Mouse (Mus musculus) midbrain, embryonic 13.5 days (tissue): ENCODE results near the gene Pih1d1. TPM values are rescaled to one million over a fixed set of nuclear protein-coding genes. Genes with fewer than 3 reads are reported as not detected.
A peak's percentile ranks its signal among the peaks of the same experiment; 100 is the strongest.

Experiments used
- ATAC-seq: fragments of 200-750 bp; cut with Nextera tagmentation; 2 replicates; pipeline ENCODE4 v1.8.0; 2017; ENCODE audit warnings: mild to moderate bottlenecking, moderate TSS enrichment, moderate library complexity
- H3K27ac ChIP-seq: fragments of 300-500 bp; sonication (generic); 2 replicates; pipeline ENCODE4 v1.5.1; 2015; ENCODE audit warnings: inconsistent platforms, mild to moderate bottlenecking, moderate library complexity
- H3K27me3 ChIP-seq: fragments of 300-500 bp; sonication (generic); 2 replicates; pipeline ENCODE4 v1.6.1; 2015; ENCODE audit warnings: mild to moderate bottlenecking, inconsistent platforms
- H3K36me3 ChIP-seq: fragments of 300-500 bp; sonication (generic); 2 replicates; pipeline ENCODE4 v1.6.1; 2015; ENCODE audit warnings: mild to moderate bottlenecking, inconsistent platforms
- H3K4me1 ChIP-seq: fragments of 300-500 bp; sonication (generic); replicated peaks from 2 replicates; pipeline ENCODE4 v1.6.1; 2015; ENCODE audit warnings: inconsistent platforms
- H3K4me2 ChIP-seq: fragments of 300-500 bp; sonication (generic); replicated peaks from 2 replicates; pipeline ENCODE4 v1.6.1; 2015; ENCODE audit warnings: moderate library complexity, mild to moderate bottlenecking, inconsistent platforms
- H3K4me3 ChIP-seq: fragments of 300-500 bp; sonication (generic); replicated peaks from 2 replicates; pipeline ENCODE4 v1.5.1; 2015; ENCODE audit warnings: mild to moderate bottlenecking, inconsistent platforms
- H3K9ac ChIP-seq: fragments of 300-500 bp; sonication (generic); replicated peaks from 2 replicates; pipeline ENCODE4 v1.6.1; 2015; ENCODE audit warnings: mild to moderate bottlenecking, inconsistent platforms
- H3K9me3 ChIP-seq: fragments of 300-500 bp; sonication (generic); 2 replicates; pipeline ENCODE4 v1.6.1; 2016; ENCODE audit warnings: mild to moderate bottlenecking, inconsistent platforms
- WGBS: fragments of 180-500 bp; shearing (Covaris S2); methylation state at CpG from one replicate; pipeline ENCODE4 v1.1.7; 2015; 5-methylcytosine and 5-hydroxymethylcytosine counted together
- microRNA counts: library from miRNA; unstranded; fragments of <30 nt; microRNA quantifications from one replicate; lab custom pipeline; 2016
- microRNA-seq: library from miRNA; unstranded; fragments of <30 nt; microRNA quantifications from one replicate; pipeline ENCODE4, GENCODE M21; 2016
- polyA plus RNA-seq: library from polyadenylated mRNA; unstranded; fragments of >200 nt; fragmentation: Nextera tagmentation; extraction: Ambion mirVana; gene quantifications from 2 replicates; pipeline ENCODE4 v1.2.1, GENCODE M21; 2015

Gene Pih1d1
- polyA plus RNA-seq, 1 experiment from 2014 or later = 93.0 TPM

- peak within 1 kb of the TSS; percentile 57 for H3K4me2 ChIP-seq
- H3K4me1 ChIP-seq = 0 out of 2 replicates have a peak, but pooled peaks cover 3% of the 10 kb centered on the region
- peak within 1 kb of the TSS; percentile 70 for H3K9ac ChIP-seq
- H3K27ac ChIP-seq = peak within 1 kb of the TSS; percentile 83
- ATAC-seq = peak; percentile 97
- no peaks in the 10 kb centered on the region for H3K36me3 ChIP-seq
- WGBS = 8% methylated on average over 44 of the region's 44 CpGs
- peak within 1 kb of the TSS; percentile 48 for H3K4me3 ChIP-seq
- peaks cover 20% of the 10 kb centered on the region for H3K27me3 ChIP-seq
- H3K9me3 ChIP-seq = no peaks in the 10 kb centered on the region
These were observed 50.5 kb downstream of the Pih1d1 start, which contains the start of gene Ccdc155 for GRCm38 (mm10) chr7:45204380-45205143. Ccdc155 (minus strand) TSS chr7:45204892.

DNA sequence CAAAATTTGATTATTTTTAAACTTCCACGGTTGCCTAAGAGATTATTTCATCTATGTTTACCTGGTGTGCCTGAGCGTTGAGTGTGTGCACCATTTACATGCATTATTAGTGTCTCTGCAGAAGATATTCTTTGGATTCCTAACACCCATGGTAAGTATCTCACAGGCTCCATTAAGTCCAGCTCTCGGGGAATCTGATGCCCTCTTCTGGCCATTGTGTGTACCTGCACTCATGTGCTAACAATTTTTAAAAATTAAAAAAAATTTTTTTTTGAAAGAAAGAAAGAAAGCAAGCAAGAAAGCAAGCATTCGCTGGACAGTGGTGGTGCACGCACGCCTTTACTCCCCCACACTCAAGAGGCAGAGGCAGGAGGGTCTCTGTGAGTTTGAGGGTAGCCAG is 54.2 kb downstream of the Pih1d1 start:
- H3K27me3 ChIP-seq = peaks cover 36% of the 10 kb centered on the region
- H3K36me3 ChIP-seq = no peaks in the 10 kb centered on the region
- H3K27ac ChIP-seq = no peak overlapping the region
- no peak overlapping the region for H3K4me3 ChIP-seq
- H3K4me2 ChIP-seq = no peak overlapping the region
- no peaks in the 10 kb centered on the region for H3K9me3 ChIP-seq
- no peak overlapping the region for H3K9ac ChIP-seq
- 0 out of 2 replicates have a peak, but pooled peaks cover 3% of the 10 kb centered on the region for H3K4me1 ChIP-seq
- WGBS = 82% methylated on average over 6 of the region's 6 CpGs
- no peak for ATAC-seq

MicroRNA genes within 50 kb of the gene (microRNA counts, 519-probe panel; counts per million panel counts)
- 3,426 counts per million, percentile 69 among the panel's probes with 10 or more counts for microRNA mmu-miR-150 (lab: Ali Mortazavi, UCI)

Small RNA genes lying within 50 kb of the gene (microRNA-seq; reads per million reads assigned to microRNA genes)
- gene Mir150 (29.1 reads per million, percentile 39 among the genes with 10 or more reads in this experiment), gene Mir5121 (7.2 reads per million, percentile 23 among the genes with 10 or more reads in this experiment), gene Mir7055 (not detected)

Other genes starting within 250 kb of the Pih1d1 start
- gene Ap2a1, start 224.8 kb upstream of the Pih1d1 start, polyA plus RNA-seq = 98.1 and 98.6 TPM in 2 replicates
- gene Tsks, start 211.1 kb upstream of the Pih1d1 start, polyA plus RNA-seq = 0.17 TPM in 1 of 2 replicates, not detected in the other
- gene Cpt1c, start 179.5 kb upstream of the Pih1d1 start, polyA plus RNA-seq = 47.0 and 56.0 TPM in 2 replicates
- gene Prmt1, start 167.7 kb upstream of the Pih1d1 start, polyA plus RNA-seq = 784 and 789 TPM in 2 replicates
- gene Irf3, start 156.7 kb upstream of the Pih1d1 start, polyA plus RNA-seq = 63.0 and 70.7 TPM in 2 replicates
- gene Bcl2l12, start 155.6 kb upstream of the Pih1d1 start, polyA plus RNA-seq = 21.3 and 21.6 TPM in 2 replicates
- gene Scaf1, start 137.9 kb upstream of the Pih1d1 start, polyA plus RNA-seq = 38.1 and 47.7 TPM in 2 replicates
- gene Rras, start 136.3 kb upstream of the Pih1d1 start, polyA plus RNA-seq = 8.4 and 9.6 TPM in 2 replicates
- gene Prr12, start 101.4 kb upstream of the Pih1d1 start, polyA plus RNA-seq = 14.0 and 17.0 TPM in 2 replicates
- gene Nosip, start 91.9 kb upstream of the Pih1d1 start, polyA plus RNA-seq = 56.5 and 61.8 TPM in 2 replicates
- 13.2 and 14.5 TPM in 2 replicates for gene Prrg2, start 91.6 kb upstream of the Pih1d1 start, polyA plus RNA-seq
- gene Rcn3, start 62.1 kb upstream of the Pih1d1 start, polyA plus RNA-seq = 57.7 and 69.8 TPM in 2 replicates
- 17.6 and 18.4 TPM in 2 replicates for gene Fcgrt, start 50.5 kb upstream of the Pih1d1 start, polyA plus RNA-seq
- 1,074 TPM in 2 replicates for gene Rps11, start 29.9 kb upstream of the Pih1d1 start, polyA plus RNA-seq
- 838 and 877 TPM in 2 replicates for gene Rpl13a, start 25.5 kb upstream of the Pih1d1 start, polyA plus RNA-seq
- 0.24 TPM in 1 of 2 replicates, not detected in the other for gene Gm45713, start 18.1 kb upstream of the Pih1d1 start, polyA plus RNA-seq
- 0.82 and 1.3 TPM in 2 replicates for gene Flt3l, start 17.9 kb upstream of the Pih1d1 start, polyA plus RNA-seq
- 24.7 and 27.2 TPM in 2 replicates for gene Aldh16a1, start 281 bp downstream of the Pih1d1 start, polyA plus RNA-seq
- 0.34 and 1.8 TPM in 2 replicates for gene Slc17a7, start 9.6 kb downstream of the Pih1d1 start, polyA plus RNA-seq
- gene Gfy, start 25.3 kb downstream of the Pih1d1 start, polyA plus RNA-seq = not detected in 2 replicates
- gene Pth2, start 26.7 kb downstream of the Pih1d1 start, polyA plus RNA-seq = 1.8 and 2.1 TPM in 2 replicates
- gene Ccdc155, start 50.6 kb downstream of the Pih1d1 start, polyA plus RNA-seq = 0.59 and 0.97 TPM in 2 replicates
- 1.5 and 1.6 TPM in 2 replicates for gene Dkkl1, start 57.8 kb downstream of the Pih1d1 start, polyA plus RNA-seq
- 112 and 124 TPM in 2 replicates for gene Tead2, start 61.5 kb downstream of the Pih1d1 start, polyA plus RNA-seq
- gene Cd37, start 84.8 kb downstream of the Pih1d1 start, polyA plus RNA-seq = 0.84 and 1.5 TPM in 2 replicates
- gene Slc6a16, start 86.8 kb downstream of the Pih1d1 start, polyA plus RNA-seq = 0.24 and 0.28 TPM in 2 replicates
- gene Slc6a21, start 123.2 kb downstream of the Pih1d1 start, polyA plus RNA-seq = not detected in 2 replicates
- 7.3 and 10.8 TPM in 2 replicates for gene Trpm4, start 179.5 kb downstream of the Pih1d1 start, polyA plus RNA-seq
- gene Hrc, start 181.0 kb downstream of the Pih1d1 start, polyA plus RNA-seq = 0.10 and 0.26 TPM in 2 replicates
- gene Ppfia3, start 212.7 kb downstream of the Pih1d1 start, polyA plus RNA-seq = 17.2 and 19.8 TPM in 2 replicates
- gene Lin7b, start 216.3 kb downstream of the Pih1d1 start, polyA plus RNA-seq = 7.1 and 7.9 TPM in 2 replicates
- 223 and 238 TPM in 2 replicates for gene Snrnp70, start 241.4 kb downstream of the Pih1d1 start, polyA plus RNA-seq